In genomic region chr11:113326387-113327011, GRCm38 (mm10) we compare ENCODE assay signal across 8 mouse cellular contexts.
DNase-seq lines count a peak whose midpoint lies in the region; ATAC-seq and TF ChIP-seq lines count a peak whose summit lies in the region.

No protein-coding gene starts in this region.

- H3K9ac ChIP-seq in forebrain, postnatal 0 days, result no peak overlapping the region

- 11% methylated on average over 18 of the region's 18 CpGs for WGBS in cerebellum, adult 2 months
- 24% methylated on average over 18 of the region's 18 CpGs for WGBS in forebrain, postnatal 0 days

- H3K4me1 ChIP-seq in cerebellum, adult 2 months (ENCODE audit: control insufficient read depth, insufficient read depth, low read length), result peaks cover 6% of the 10 kb centered on the region
- H3K4me1 ChIP-seq in forebrain, postnatal 0 days (ENCODE audit: insufficient read depth), result 0 out of 2 replicates have a peak, but pooled peaks cover 6% of the 10 kb centered on the region

- peak; percentile 81 for ATAC-seq in forebrain, postnatal 0 days
- peak; percentile 82 to 89 for ATAC-seq in hematopoietic stem cell, adult 5-6 weeks (replicated peaks in 1 of 2; ENCODE audit: insufficient read depth in 1 of 2, low FRiP score in 2 of 2, low TSS enrichment in 1 of 2, low read depth in 1 of 2, poor library complexity in 2 of 2, severe bottlenecking in 2 of 2)

- H3K9me3 ChIP-seq in forebrain, postnatal 0 days (ENCODE audit: low read length), result no peaks in the 10 kb centered on the region

- no peak overlapping the region for H3K27ac ChIP-seq in cerebellum, adult 2 months (ENCODE audit: insufficient read depth, low read length)
- H3K27ac ChIP-seq in forebrain, postnatal 0 days (ENCODE audit: low read depth, low read length), result 0 out of 2 replicates have a peak overlapping the region, but pooled peaks have one; percentile 9
- H3K27ac ChIP-seq in layer of hippocampus, adult 2 months, result no peak overlapping the region

- no peaks in the 10 kb centered on the region for H3K36me3 ChIP-seq in forebrain, postnatal 0 days (ENCODE audit: insufficient read depth)

- H3K4me3 ChIP-seq in cerebellum, adult 2 months (replicated peaks; ENCODE audit: insufficient read depth, low read depth, low read length), result peak overlapping the region; percentile 17
- no peak overlapping the region for H3K4me3 ChIP-seq in forebrain, postnatal 0 days (ENCODE audit: low read depth, low read length)
- peak overlapping the region; percentile 0; the same call in 1 of the 2 replicates for H3K4me3 ChIP-seq in layer of hippocampus, adult 2 months

- peak; percentile 40 for DNase-seq in NIH3T3 (ENCODE audit: low read depth)
- DNase-seq in cerebellum, adult 2 months, result peak; percentile 44 to 62
- peak; percentile 68 for DNase-seq in forebrain, postnatal 0 days
- DNase-seq in layer of hippocampus, adult 2 months (ENCODE audit: low spot score in 2 of 2), result peak; percentile 32 to 68
- peak; percentile 84 for DNase-seq in lung, postnatal 10 days
- peak; percentile 89 for DNase-seq in retina, postnatal 1 day
- peak; percentile 64 for DNase-seq in urinary bladder, postnatal 14 days (ENCODE audit: low spot score)

- TF ChIP-seq POLR2A in cerebellum, adult 2 months (IDR thresholded peaks at IDR 0.05; ENCODE audit: borderline replicate concordance, insufficient read depth, low read length), result no peak

- peak overlapping the region; percentile 31 for H3K4me2 ChIP-seq in forebrain, postnatal 0 days (ENCODE audit: low read depth)

- peak; percentile 56 for TF ChIP-seq CTCF in cerebellum, adult 2 months (IDR thresholded peaks at IDR 0.05; ENCODE audit: borderline replicate concordance, insufficient read depth, low read depth, low read length)
- TF ChIP-seq CTCF in forebrain, postnatal 0 days (IDR thresholded peaks at IDR 0.05; ENCODE audit: low read depth), result peak; percentile 79
- TF ChIP-seq CTCF in layer of hippocampus, adult 2 months (conservative IDR thresholded peaks at IDR 0.05), result peak; percentile 90

- no peaks in the 10 kb centered on the region for H3K27me3 ChIP-seq in cerebellum, adult 2 months (ENCODE audit: control insufficient read depth, insufficient read depth, low read length)
- H3K27me3 ChIP-seq in forebrain, postnatal 0 days (ENCODE audit: insufficient read depth, low read length), result no peaks in the 10 kb centered on the region
